Mouse (Mus musculus) liver, embryonic 13.5 days (tissue): Measurements from ENCODE around the gene Stub1. TPM values are rescaled to one million over a fixed set of nuclear protein-coding genes. Genes with fewer than 3 reads are reported as not detected.

ENCODE experiments used
- ATAC-seq: fragments of 200-750 bp; cut with Nextera tagmentation; 2 replicates; pipeline ENCODE4 v1.8.0; 2017; ENCODE audit warnings: low read depth, mild to moderate bottlenecking, moderate number of reproducible peaks, moderate library complexity
- DNase-seq: peaks from one replicate; pipeline ENCODE4 v3.0.0; 2022
- H3K27ac ChIP-seq: fragments of 300-500 bp; sonication (generic); 2 replicates; pipeline ENCODE4 v1.5.1; 2015; ENCODE audit warnings: moderate library complexity, mild to moderate bottlenecking, inconsistent platforms
- H3K27me3 ChIP-seq: fragments of 300-500 bp; sonication (generic); 2 replicates; pipeline ENCODE4 v1.6.1; 2015; ENCODE audit warnings: mild to moderate bottlenecking, inconsistent platforms
- H3K36me3 ChIP-seq: fragments of 300-500 bp; sonication (generic); 2 replicates; pipeline ENCODE4 v1.6.1; 2015; ENCODE audit warnings: mild to moderate bottlenecking, inconsistent platforms
- H3K4me1 ChIP-seq: fragments of 300-500 bp; sonication (generic); replicated peaks from 2 replicates; pipeline ENCODE4 v1.6.1; 2015; ENCODE audit warnings: inconsistent platforms
- H3K4me2 ChIP-seq: fragments of 300-500 bp; sonication (generic); 2 replicates; pipeline ENCODE4 v1.6.1; 2015; ENCODE audit warnings: inconsistent platforms, mild to moderate bottlenecking, moderate library complexity
- H3K4me3 ChIP-seq: fragments of 300-500 bp; sonication (generic); replicated peaks from 2 replicates; pipeline ENCODE4 v1.5.1; 2015; ENCODE audit warnings: mild to moderate bottlenecking, inconsistent platforms
- H3K9ac ChIP-seq: fragments of 300-500 bp; sonication (generic); 2 replicates; pipeline ENCODE4 v1.6.1; 2015; ENCODE audit warnings: mild to moderate bottlenecking, inconsistent platforms
- H3K9me3 ChIP-seq: fragments of 300-500 bp; sonication (generic); replicated peaks from 2 replicates; pipeline ENCODE4 v1.6.1; 2016; ENCODE audit warnings: inconsistent platforms
- WGBS: fragments of 180-500 bp; shearing (Covaris S2); methylation state at CpG from one replicate; pipeline ENCODE4 v1.1.7; 2015; ENCODE audit not compliant: insufficient replicate concordance; 5-methylcytosine and 5-hydroxymethylcytosine counted together
- polyA plus RNA-seq: library from polyadenylated mRNA; unstranded; fragments of >200 nt; fragmentation: Nextera tagmentation; extraction: Ambion mirVana; gene quantifications from 2 replicates; pipeline ENCODE4 v1.2.1, GENCODE M21; 2015

Gene Stub1
- polyA plus RNA-seq, result 130 TPM in 2 replicates

DNA sequence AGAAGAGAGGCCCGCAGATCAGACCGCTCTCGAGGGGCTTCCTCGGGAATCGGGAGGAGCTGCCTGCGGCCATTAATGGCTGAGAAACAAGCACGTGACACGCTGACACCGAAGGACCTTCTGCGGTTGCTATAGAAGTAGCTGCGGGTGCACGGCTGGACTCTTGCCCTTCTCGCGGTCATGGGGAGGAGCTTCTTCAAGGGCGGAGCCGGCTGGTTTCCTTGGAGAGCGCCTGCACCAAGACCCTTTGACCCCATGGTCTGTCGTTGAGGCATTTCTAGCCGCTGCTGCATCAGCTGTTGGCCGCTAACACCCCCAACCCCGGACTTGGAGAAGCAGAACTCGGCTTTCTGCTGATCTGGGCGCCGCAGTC, at the start of gene Stub1:
Gene Stub1, minus strand, starts transcription at position 114 of the 373 bp plus-strand sequence.
- Histone ChIP-seq H3K9ac (peak within 1 kb of the TSS; percentile 92), H3K4me1 (peaks cover 88% of the 10 kb centered on the region), H3K4me3 (peak within 1 kb of the TSS; percentile 85), H3K36me3 (peaks cover 53% of the 10 kb centered on the region), H3K4me2 (peak within 1 kb of the TSS; percentile 99), H3K27me3 (no peaks in the 10 kb centered on the region), H3K27ac (peak within 1 kb of the TSS; percentile 93), H3K9me3 (no peaks in the 10 kb centered on the region)
- ATAC-seq (peak; percentile 51), DNase-seq (peak; percentile 76)
- WGBS, result under 1% methylated on average over 24 of the region's 24 CpGs

DNA sequence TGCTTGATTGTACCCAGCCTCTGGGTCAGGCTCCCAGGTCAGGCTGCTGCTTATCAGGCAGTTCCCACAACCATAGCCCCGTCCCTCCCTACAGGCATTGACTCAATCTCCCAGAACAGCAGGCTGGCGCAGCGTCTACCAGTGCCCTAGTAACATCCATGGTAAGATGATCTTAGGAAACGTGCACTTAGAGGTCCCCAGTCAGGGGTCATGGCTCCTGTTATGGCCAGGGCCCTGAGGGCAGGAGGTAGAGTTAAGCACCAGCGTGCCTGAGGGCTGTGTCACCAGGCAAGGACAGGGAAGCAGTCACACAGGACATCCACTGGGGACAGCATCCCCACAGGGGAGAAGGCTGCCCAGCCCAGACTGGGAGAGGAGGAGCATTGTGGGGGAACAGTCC, 49.1 kb upstream of the Stub1 start:
- H3K4me1 ChIP-seq, result peaks cover 57% of the 10 kb centered on the region
- H3K9ac ChIP-seq, result no peak overlapping the region
- peak; percentile 48 for DNase-seq

DNA sequence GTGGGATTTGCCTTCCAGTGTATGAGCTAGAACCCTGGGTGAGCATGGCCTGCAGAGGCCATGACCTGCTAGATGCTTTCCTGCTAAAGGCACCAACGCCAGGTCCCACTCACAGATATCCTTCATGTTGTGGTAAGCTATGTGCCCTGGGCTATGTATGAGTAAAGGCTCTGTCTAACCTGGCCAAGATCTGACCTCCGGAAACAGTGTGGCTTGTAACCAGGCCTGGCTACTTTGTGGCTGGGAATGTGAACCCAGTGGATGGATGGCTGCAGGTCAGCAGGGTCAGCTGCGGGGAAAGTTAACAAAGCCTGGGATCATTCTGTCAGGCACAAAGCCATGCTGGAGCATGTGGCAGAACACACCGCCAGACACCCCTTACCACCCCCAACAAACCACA, 48.5 kb upstream of the Stub1 start:
- DNase-seq (no peak), ATAC-seq (no peak)
- Histone ChIP-seq H3K9me3 (no peaks in the 10 kb centered on the region), H3K4me3 (no peak overlapping the region), H3K27ac (peak overlapping the region; percentile 45), H3K36me3 (peaks cover 40% of the 10 kb centered on the region), H3K4me2 (no peak overlapping the region), H3K9ac (no peak overlapping the region), H3K27me3 (no peaks in the 10 kb centered on the region), H3K4me1 (peaks cover 59% of the 10 kb centered on the region)
- 67% methylated on average over 4 of the region's 4 CpGs for WGBS

More for the DNA sequence above, 49.1 kb upstream of the Stub1 start:
- H3K27me3 ChIP-seq, result no peaks in the 10 kb centered on the region
- peak; percentile 54 for ATAC-seq
- H3K9me3 ChIP-seq, result no peaks in the 10 kb centered on the region
- peak overlapping the region; percentile 45 for H3K27ac ChIP-seq
- peaks cover 40% of the 10 kb centered on the region for H3K36me3 ChIP-seq
- no peak overlapping the region for H3K4me2 ChIP-seq
- no peak overlapping the region for H3K4me3 ChIP-seq
- 27% methylated on average over 5 of the region's 5 CpGs for WGBS

DNA sequence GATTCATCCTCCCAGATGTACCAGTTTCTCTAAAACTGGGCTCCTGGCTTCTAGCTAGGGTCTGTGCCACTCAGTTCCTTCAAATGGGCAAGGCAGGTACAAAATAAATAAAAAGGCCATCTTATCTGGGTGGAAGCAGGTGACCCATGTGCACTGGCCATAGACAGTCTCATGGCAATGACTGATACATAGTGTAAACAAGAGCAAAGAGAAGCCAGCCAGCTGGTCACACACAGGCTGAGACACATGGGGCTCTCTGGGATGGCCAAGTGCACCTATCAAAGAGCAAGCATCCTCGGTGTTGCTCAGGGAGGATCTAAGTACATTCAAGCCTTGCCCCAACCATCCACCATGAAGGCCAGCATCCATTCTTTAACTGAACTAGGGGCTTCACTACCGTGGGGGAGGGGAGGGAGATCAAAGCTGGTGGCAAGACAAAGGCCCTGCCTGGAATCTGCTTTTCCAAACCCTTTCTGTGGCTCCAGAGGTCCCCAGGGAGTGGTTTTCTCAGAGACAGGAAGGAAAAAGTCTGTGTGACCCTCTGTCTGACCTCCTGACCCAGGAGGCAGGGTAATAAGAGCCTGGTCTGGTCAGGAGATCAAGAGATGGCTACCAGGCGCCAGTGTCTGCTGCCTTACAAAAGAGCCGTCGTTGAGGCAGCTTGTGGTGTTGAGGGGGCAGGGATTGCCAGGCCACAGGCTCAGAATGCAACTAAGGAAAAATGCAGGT, 47.9 kb upstream of the Stub1 start:
- H3K9ac ChIP-seq, result no peak overlapping the region; the same call in 1 of the 2 replicates
- peaks cover 40% of the 10 kb centered on the region for H3K36me3 ChIP-seq
- H3K27me3 ChIP-seq, result no peaks in the 10 kb centered on the region
- WGBS, result 29% methylated on average over 5 of the region's 5 CpGs
- ATAC-seq, result no peak
- no peak overlapping the region for H3K4me3 ChIP-seq
- peaks cover 63% of the 10 kb centered on the region for H3K4me1 ChIP-seq
- DNase-seq, result no peak
- no peak overlapping the region for H3K4me2 ChIP-seq
- H3K9me3 ChIP-seq, result no peaks in the 10 kb centered on the region
- peak overlapping the region; percentile 45 for H3K27ac ChIP-seq

DNA sequence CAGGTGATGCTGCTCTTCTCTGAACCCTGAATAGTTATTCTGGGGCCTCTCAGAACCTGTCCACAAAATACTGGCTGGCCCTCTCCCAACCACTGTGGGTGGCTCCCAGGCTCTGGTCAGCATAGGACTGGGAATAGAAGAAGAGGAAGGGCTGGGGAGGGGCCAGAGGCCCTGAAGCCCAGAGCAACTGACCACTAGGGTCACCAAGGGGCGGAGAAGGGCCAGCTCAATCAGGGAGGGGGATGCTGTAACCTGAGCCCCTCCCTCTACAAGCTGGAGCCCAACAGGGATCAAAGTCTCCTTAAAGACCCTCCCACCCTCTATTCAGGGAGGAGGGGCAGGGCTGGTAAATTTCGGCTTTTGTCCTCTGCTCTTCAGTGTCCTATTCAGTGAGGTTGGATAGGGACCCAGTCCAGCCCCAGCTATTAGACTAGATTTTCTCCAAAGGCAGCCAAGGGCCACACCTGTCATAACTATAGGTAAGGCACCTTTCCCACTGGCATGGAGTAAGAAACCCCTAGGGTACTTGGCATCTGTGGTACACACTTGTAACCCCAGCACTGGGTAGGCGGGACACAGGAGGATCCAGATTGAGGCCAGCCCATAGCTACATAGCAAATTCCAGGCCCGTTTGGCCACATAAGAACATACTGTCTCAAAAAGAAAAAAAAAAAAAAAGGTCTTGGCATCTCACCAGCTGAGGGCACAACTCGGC, 47.1 kb upstream of the Stub1 start, which contains the start of gene Wfikkn1:
Gene Wfikkn1, minus strand, starts transcription at position 663 of the 715 bp plus-strand sequence.
- ATAC-seq (peak; percentile 37), DNase-seq (no peak)
- peaks cover 40% of the 10 kb centered on the region for H3K36me3 ChIP-seq
- H3K9me3 ChIP-seq, result no peaks in the 10 kb centered on the region
- H3K9ac ChIP-seq, result no peak within 1 kb of the TSS; the same call in 1 of the 2 replicates
- peaks cover 65% of the 10 kb centered on the region for H3K4me1 ChIP-seq
- H3K27me3 ChIP-seq, result no peaks in the 10 kb centered on the region
- H3K4me3 ChIP-seq, result no peak within 1 kb of the TSS
- H3K27ac ChIP-seq, result peak within 1 kb of the TSS; percentile 45
- H3K4me2 ChIP-seq, result no peak within 1 kb of the TSS
- WGBS, result 65% methylated on average over 5 of the region's 5 CpGs

DNA sequence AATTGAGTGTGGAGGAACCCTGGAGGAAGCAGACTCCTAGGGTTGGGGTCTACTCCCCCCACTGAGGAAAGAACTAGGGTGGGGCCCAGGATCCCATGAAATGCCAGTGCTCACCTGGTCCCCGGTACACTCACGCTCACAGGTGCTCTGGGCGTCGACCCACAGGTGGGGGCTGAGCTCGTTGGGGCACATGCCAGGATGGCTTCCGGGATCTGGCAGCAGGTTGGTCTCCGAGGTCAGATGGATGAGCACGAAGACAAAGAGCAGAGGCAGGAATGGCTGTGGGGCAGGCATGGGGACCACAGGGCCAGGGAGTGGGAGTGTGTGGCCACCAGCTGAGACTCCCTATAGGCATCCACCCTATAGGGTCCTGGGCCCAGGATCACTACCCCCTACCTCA, 46.5 kb upstream of the Stub1 start:
- Histone ChIP-seq H3K9ac (no peak overlapping the region), H3K27me3 (no peaks in the 10 kb centered on the region), H3K27ac (peak overlapping the region; percentile 44; the same call in 1 of the 2 replicates), H3K4me1 (peaks cover 65% of the 10 kb centered on the region), H3K36me3 (peaks cover 37% of the 10 kb centered on the region), H3K4me2 (no peak overlapping the region), H3K9me3 (no peaks in the 10 kb centered on the region), H3K4me3 (no peak overlapping the region)
- DNase-seq (no peak), ATAC-seq (no peak)
- 77% methylated on average over 8 of the region's 8 CpGs for whole genome bisulfite sequencing

DNA sequence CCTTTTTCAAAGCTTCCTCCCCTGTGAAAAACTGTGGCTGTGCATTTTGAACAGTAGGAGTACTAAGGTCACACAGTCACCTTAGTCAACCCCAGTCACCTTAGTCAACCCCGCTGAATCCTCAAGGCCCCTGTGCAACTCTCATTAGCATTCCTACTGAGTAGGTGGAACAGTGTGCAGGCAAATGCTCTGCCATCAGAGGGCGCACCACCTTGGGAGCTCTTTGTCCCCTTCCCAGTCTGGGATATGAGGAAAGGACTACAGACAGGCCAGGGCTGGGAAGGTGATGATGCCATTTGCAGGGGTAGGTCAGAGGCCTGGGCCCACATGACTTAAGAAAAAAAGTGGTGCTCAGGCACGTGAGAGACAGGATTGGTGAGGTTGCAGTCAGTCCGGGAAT, 46.1 kb upstream of the Stub1 start:
- H3K27ac ChIP-seq, result no peak overlapping the region
- H3K36me3 ChIP-seq, result peaks cover 32% of the 10 kb centered on the region
- ATAC-seq, result no peak
- H3K9ac ChIP-seq, result no peak overlapping the region
- peaks cover 69% of the 10 kb centered on the region for H3K4me1 ChIP-seq
- H3K27me3 ChIP-seq, result no peaks in the 10 kb centered on the region
- 64% methylated on average over 4 of the region's 4 CpGs for WGBS
- no peak overlapping the region for H3K4me2 ChIP-seq
- no peak overlapping the region for H3K4me3 ChIP-seq
- no peaks in the 10 kb centered on the region for H3K9me3 ChIP-seq
- DNase-seq, result no peak

DNA sequence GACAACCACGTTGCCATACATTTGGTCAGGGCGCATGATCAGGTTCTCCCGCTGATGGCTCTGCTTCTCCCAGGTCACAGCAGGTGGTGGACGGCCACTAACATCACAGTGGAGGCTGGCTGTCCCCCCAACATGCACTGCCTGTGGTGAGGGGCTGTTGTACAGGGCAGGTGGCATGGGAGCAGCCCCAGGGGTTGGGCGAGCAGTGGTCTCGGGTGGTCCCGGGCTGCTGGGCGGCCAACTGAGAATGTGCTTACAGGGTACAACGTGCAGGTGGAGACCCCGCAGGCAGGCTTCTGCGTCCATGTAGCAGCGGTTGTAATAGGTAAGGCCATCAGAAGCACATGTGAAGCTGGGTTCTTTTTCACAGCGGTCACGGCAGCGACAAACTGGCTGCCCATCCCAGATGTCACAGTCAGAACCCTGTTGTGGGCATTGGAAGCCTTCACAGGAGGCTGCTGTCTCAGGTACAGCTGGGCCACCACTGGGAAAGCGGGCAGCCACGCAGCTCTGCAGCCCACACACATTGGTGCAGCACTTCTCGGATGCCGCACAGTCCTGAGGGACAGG, 45.5 kb upstream of the Stub1 start:
- Histone ChIP-seq H3K4me3 (no peak overlapping the region), H3K4me1 (peaks cover 75% of the 10 kb centered on the region)

DNA sequence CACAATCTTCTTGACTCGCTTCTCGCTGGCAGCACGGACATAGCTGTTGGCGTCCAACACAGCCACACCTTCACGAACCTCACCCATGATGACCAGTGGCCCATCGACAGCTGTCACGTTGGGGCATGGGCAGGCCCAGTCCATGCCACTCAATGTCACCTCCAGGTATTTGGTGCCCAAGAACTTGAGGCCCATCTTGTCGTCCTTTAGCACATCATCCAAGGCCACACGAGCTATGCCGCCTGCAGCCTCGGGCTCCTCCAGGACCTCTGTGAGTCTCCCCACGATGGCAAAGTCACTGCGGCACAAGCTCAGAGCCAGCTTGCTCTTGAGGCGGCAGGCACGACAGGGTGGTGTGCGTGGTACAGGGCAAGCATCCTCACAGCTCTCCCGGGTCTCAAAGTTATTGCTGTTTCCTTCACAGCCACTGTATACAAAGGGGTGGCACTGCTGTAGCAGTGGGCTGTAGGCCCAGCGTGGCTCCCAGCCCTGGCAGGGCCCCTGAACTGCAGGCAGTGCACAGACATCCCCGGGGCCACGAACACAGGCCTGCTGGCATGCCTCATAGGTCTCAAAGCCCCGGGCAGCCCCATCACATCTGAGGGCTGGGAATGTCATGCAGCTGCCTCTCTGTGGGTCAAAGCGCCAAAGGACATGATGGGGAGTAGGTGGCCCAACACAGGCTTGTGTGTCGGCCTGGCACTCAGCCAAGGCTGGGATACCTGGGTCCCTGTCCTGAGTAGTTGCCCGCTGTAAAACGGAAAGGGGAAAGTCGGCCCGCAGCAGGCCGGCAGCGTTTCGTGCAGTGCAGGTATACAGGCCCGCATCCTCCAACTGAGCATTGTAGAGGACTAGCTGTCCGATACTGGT, 44.8 kb upstream of the Stub1 start:
- H3K4me1 ChIP-seq, result peaks cover 74% of the 10 kb centered on the region
- H3K27ac ChIP-seq, result no peak overlapping the region
- H3K27me3 ChIP-seq, result no peaks in the 10 kb centered on the region
- WGBS, result 89% methylated on average over 32 of the region's 32 CpGs
- H3K9ac ChIP-seq, result no peak overlapping the region
- no peaks in the 10 kb centered on the region for H3K9me3 ChIP-seq
- H3K4me3 ChIP-seq, result no peak overlapping the region
- peaks cover 20% of the 10 kb centered on the region for H3K36me3 ChIP-seq
- no peak overlapping the region for H3K4me2 ChIP-seq
- DNase-seq (no peak), ATAC-seq (no peak)

More for the DNA sequence above, 45.5 kb upstream of the Stub1 start:
- WGBS, result 88% methylated on average over 19 of the region's 19 CpGs
- peaks cover 27% of the 10 kb centered on the region for H3K36me3 ChIP-seq
- no peaks in the 10 kb centered on the region for H3K27me3 ChIP-seq
- no peak overlapping the region for H3K9ac ChIP-seq
- no peak overlapping the region for H3K27ac ChIP-seq
- no peak overlapping the region for H3K4me2 ChIP-seq
- no peak for DNase-seq
- no peak for ATAC-seq
- no peaks in the 10 kb centered on the region for H3K9me3 ChIP-seq

DNA sequence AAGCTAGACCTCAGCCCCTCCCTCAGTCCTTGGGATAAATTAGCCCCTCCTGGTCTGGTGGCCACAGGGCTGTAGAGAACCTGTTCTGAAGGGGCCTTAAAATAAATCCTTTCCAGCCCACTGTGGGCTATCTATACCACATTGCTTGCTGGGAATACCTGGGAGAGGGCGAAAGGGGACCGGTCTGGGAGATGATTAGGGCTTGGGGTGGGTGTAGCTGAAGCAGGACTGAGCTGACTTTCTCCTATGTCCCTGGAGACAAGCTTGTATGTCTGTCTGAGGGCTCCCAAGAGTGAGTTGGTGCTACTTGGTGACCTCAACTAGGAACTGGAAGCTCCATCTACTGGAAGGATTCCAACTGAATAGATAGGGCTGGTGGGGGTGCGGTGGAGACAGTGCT, 43.8 kb upstream of the Stub1 start:
- peak overlapping the region; percentile 93 for H3K4me2 ChIP-seq
- DNase-seq (no peak), ATAC-seq (no peak)
- H3K27ac ChIP-seq, result no peak overlapping the region; the same call in 1 of the 2 replicates
- H3K9me3 ChIP-seq, result no peaks in the 10 kb centered on the region
- peaks cover 17% of the 10 kb centered on the region for H3K36me3 ChIP-seq
- H3K27me3 ChIP-seq, result no peaks in the 10 kb centered on the region
- H3K4me3 ChIP-seq, result 0 out of 2 replicates have a peak overlapping the region, but pooled peaks have one; percentile 84
- H3K4me1 ChIP-seq, result peaks cover 65% of the 10 kb centered on the region
- peak overlapping the region; percentile 83 for H3K9ac ChIP-seq
- 82% methylated on average over 3 of the region's 3 CpGs for WGBS
